Mouse (Mus musculus): ENCODE results near the gene Megf9. TPM values are rescaled to one million over a fixed set of nuclear protein-coding genes. Genes with fewer than 3 reads are reported as not detected.

Megf9 gene
- polyA plus RNA-seq, 1 experiment, result 31.9 TPM

GRCm38 (mm10) chr4:70517646-70518045 lies 17.1 kb downstream of the Megf9 start:
- Histone ChIP-seq H3K4me3 (replicated peaks; ENCODE audit: insufficient read depth, low read depth, low read length) (no peak overlapping the region), H3K4me1 (ENCODE audit: control insufficient read depth, insufficient read depth, low read length) (peaks cover 2% of the 10 kb centered on the region; the same call in 1 of the 2 replicates), H3K27ac (ENCODE audit: insufficient read depth, low read length) (no peak overlapping the region), H3K27me3 (ENCODE audit: control insufficient read depth, insufficient read depth, low read length) (no peaks in the 10 kb centered on the region)
- WGBS, result 42% methylated on average over 1 of the region's 1 CpGs
- DNase-seq, result peak in 1 of 2 experiments; percentile 26
- TF ChIP-seq CTCF (IDR thresholded peaks at IDR 0.05; ENCODE audit: borderline replicate concordance, insufficient read depth, low read depth, low read length), result no peak
- no peak for TF ChIP-seq POLR2A (IDR thresholded peaks at IDR 0.05; ENCODE audit: borderline replicate concordance, insufficient read depth, low read length)

GRCm38 (mm10) chr4:70516289-70516688 lies 18.5 kb downstream of the Megf9 start:
- H3K27ac ChIP-seq (ENCODE audit: insufficient read depth, low read length), result no peak overlapping the region
- 85% methylated on average over 6 of the region's 6 CpGs for WGBS
- TF ChIP-seq CTCF (IDR thresholded peaks at IDR 0.05; ENCODE audit: borderline replicate concordance, insufficient read depth, low read depth, low read length) (no peak), POLR2A (IDR thresholded peaks at IDR 0.05; ENCODE audit: borderline replicate concordance, insufficient read depth, low read length) (no peak)
- peaks cover 2% of the 10 kb centered on the region; the same call in 1 of the 2 replicates for H3K4me1 ChIP-seq (ENCODE audit: control insufficient read depth, insufficient read depth, low read length)
- no peak overlapping the region for H3K4me3 ChIP-seq (replicated peaks; ENCODE audit: insufficient read depth, low read depth, low read length)
- DNase-seq, result no peak
- H3K27me3 ChIP-seq (ENCODE audit: control insufficient read depth, insufficient read depth, low read length), result no peaks in the 10 kb centered on the region

- H3K4me3 ChIP-seq (replicated peaks; ENCODE audit: insufficient read depth, low read depth, low read length), result no peak overlapping the region
- H3K4me1 ChIP-seq (ENCODE audit: control insufficient read depth, insufficient read depth, low read length), result peaks cover 2% of the 10 kb centered on the region; the same call in 1 of the 2 replicates
- DNase-seq, result no peak
- TF ChIP-seq POLR2A (IDR thresholded peaks at IDR 0.05; ENCODE audit: borderline replicate concordance, insufficient read depth, low read length) (no peak), CTCF (IDR thresholded peaks at IDR 0.05; ENCODE audit: borderline replicate concordance, insufficient read depth, low read depth, low read length) (no peak)
- H3K27ac ChIP-seq (ENCODE audit: insufficient read depth, low read length), result no peak overlapping the region
- no peaks in the 10 kb centered on the region for H3K27me3 ChIP-seq (ENCODE audit: control insufficient read depth, insufficient read depth, low read length)
These were observed 19.3 kb downstream of the Megf9 start for GRCm38 (mm10) chr4:70515514-70515913.

GRCm38 (mm10) chr4:70509987-70510386 lies 24.8 kb downstream of the Megf9 start:
- TF ChIP-seq POLR2A (IDR thresholded peaks at IDR 0.05; ENCODE audit: borderline replicate concordance, insufficient read depth, low read length) (no peak), CTCF (IDR thresholded peaks at IDR 0.05; ENCODE audit: borderline replicate concordance, insufficient read depth, low read depth, low read length) (no peak)
- Histone ChIP-seq H3K4me3 (replicated peaks; ENCODE audit: insufficient read depth, low read depth, low read length) (no peak overlapping the region), H3K4me1 (ENCODE audit: control insufficient read depth, insufficient read depth, low read length) (peaks cover 3% of the 10 kb centered on the region; the same call in 1 of the 2 replicates), H3K27me3 (ENCODE audit: control insufficient read depth, insufficient read depth, low read length) (no peaks in the 10 kb centered on the region), H3K27ac (ENCODE audit: insufficient read depth, low read length) (no peak overlapping the region)
- WGBS, result 50% methylated on average over 2 of the region's 2 CpGs
- DNase-seq, result peak in 1 of 2 experiments; percentile 27

GRCm38 (mm10) chr4:70509565-70509964 lies 25.2 kb downstream of the Megf9 start:
- Histone ChIP-seq H3K4me3 (replicated peaks; ENCODE audit: insufficient read depth, low read depth, low read length) (no peak overlapping the region), H3K27me3 (ENCODE audit: control insufficient read depth, insufficient read depth, low read length) (no peaks in the 10 kb centered on the region), H3K27ac (ENCODE audit: insufficient read depth, low read length) (no peak overlapping the region), H3K4me1 (ENCODE audit: control insufficient read depth, insufficient read depth, low read length) (peaks cover 3% of the 10 kb centered on the region; the same call in 1 of the 2 replicates)
- TF ChIP-seq POLR2A (IDR thresholded peaks at IDR 0.05; ENCODE audit: borderline replicate concordance, insufficient read depth, low read length) (no peak), CTCF (IDR thresholded peaks at IDR 0.05; ENCODE audit: borderline replicate concordance, insufficient read depth, low read depth, low read length) (no peak)
- peak in 1 of 2 experiments; percentile 36 for DNase-seq
- WGBS, result 0% methylated on average over 2 of the region's 2 CpGs

GRCm38 (mm10) chr4:70508207-70508606 lies 26.6 kb downstream of the Megf9 start:
- TF ChIP-seq POLR2A (IDR thresholded peaks at IDR 0.05; ENCODE audit: borderline replicate concordance, insufficient read depth, low read length), result no peak
- TF ChIP-seq CTCF (IDR thresholded peaks at IDR 0.05; ENCODE audit: borderline replicate concordance, insufficient read depth, low read depth, low read length), result no peak
- WGBS, result 96% methylated on average over 1 of the region's 1 CpGs
- H3K27ac ChIP-seq (ENCODE audit: insufficient read depth, low read length), result no peak overlapping the region

GRCm38 (mm10) chr4:70505951-70506350 lies 28.8 kb downstream of the Megf9 start:
- Histone ChIP-seq H3K27ac (ENCODE audit: insufficient read depth, low read length) (no peak overlapping the region), H3K4me1 (ENCODE audit: control insufficient read depth, insufficient read depth, low read length) (peaks cover 3% of the 10 kb centered on the region; the same call in 1 of the 2 replicates), H3K4me3 (replicated peaks; ENCODE audit: insufficient read depth, low read depth, low read length) (no peak overlapping the region), H3K27me3 (ENCODE audit: control insufficient read depth, insufficient read depth, low read length) (no peaks in the 10 kb centered on the region)
- no peak for TF ChIP-seq CTCF (IDR thresholded peaks at IDR 0.05; ENCODE audit: borderline replicate concordance, insufficient read depth, low read depth, low read length)
- TF ChIP-seq POLR2A (IDR thresholded peaks at IDR 0.05; ENCODE audit: borderline replicate concordance, insufficient read depth, low read length), result no peak
- no peak for DNase-seq
- 72% methylated on average over 3 of the region's 3 CpGs for WGBS

More at GRCm38 (mm10) chr4:70508207-70508606, 26.6 kb downstream of the Megf9 start:
- DNase-seq, result no peak
- Histone ChIP-seq H3K27me3 (ENCODE audit: control insufficient read depth, insufficient read depth, low read length) (no peaks in the 10 kb centered on the region), H3K4me1 (ENCODE audit: control insufficient read depth, insufficient read depth, low read length) (peaks cover 3% of the 10 kb centered on the region; the same call in 1 of the 2 replicates), H3K4me3 (replicated peaks; ENCODE audit: insufficient read depth, low read depth, low read length) (no peak overlapping the region)

- TF ChIP-seq CTCF (IDR thresholded peaks at IDR 0.05; ENCODE audit: borderline replicate concordance, insufficient read depth, low read depth, low read length) (no peak), POLR2A (IDR thresholded peaks at IDR 0.05; ENCODE audit: borderline replicate concordance, insufficient read depth, low read length) (no peak)
- DNase-seq, result no peak
These were observed 31.0 kb downstream of the Megf9 start for GRCm38 (mm10) chr4:70503827-70504226.

More at GRCm38 (mm10) chr4:70503827-70504226, 31.0 kb downstream of the Megf9 start:
- Histone ChIP-seq H3K4me3 (replicated peaks; ENCODE audit: insufficient read depth, low read depth, low read length) (no peak overlapping the region), H3K4me1 (ENCODE audit: control insufficient read depth, insufficient read depth, low read length) (peaks cover 3% of the 10 kb centered on the region; the same call in 1 of the 2 replicates), H3K27ac (ENCODE audit: insufficient read depth, low read length) (no peak overlapping the region), H3K27me3 (ENCODE audit: control insufficient read depth, insufficient read depth, low read length) (no peaks in the 10 kb centered on the region)
- 14% methylated on average over 1 of the region's 1 CpGs for WGBS
